Mouse (Mus musculus) kidney, postnatal 25 days (tissue): Measurements from ENCODE around the gene Eme1.
A peak's percentile ranks its signal among the peaks of the same experiment; 100 is the strongest.
"Not testable (repeated sequence)": the region's sequence is repeated elsewhere in the genome, so short reads cannot be mapped to it uniquely, and the experiment has no call there.

Experiments used
- DNase-seq, 2 experiments: peaks; one replicate each; pipeline ENCODE4 v3.0.0; 2021; ENCODE audit warnings: mixed read lengths in 2 of 2

Eme1 gene

GRCm38 (mm10) chr11:94653663-94654436 lies at the start of gene Eme1, which contains the start of gene Mrpl27:
Gene Eme1 (minus strand): TSS chr11:94653964.
Gene Mrpl27 (plus strand): TSS chr11:94653767.
- DNase-seq, result peak; percentile 89 to 91

GRCm38 (mm10) chr11:94702216-94702610 lies 48.4 kb upstream of the Eme1 start:
- no peak for DNase-seq

GRCm38 (mm10) chr11:94701401-94702215 lies 47.8 kb upstream of the Eme1 start:
- DNase-seq, result peak in 1 of 2 experiments; percentile 5

GRCm38 (mm10) chr11:94699399-94699798 lies 45.6 kb upstream of the Eme1 start:
- no peak for DNase-seq

GRCm38 (mm10) chr11:94697703-94698464 lies 44.1 kb upstream of the Eme1 start:
- DNase-seq, result no peak

- no peak for DNase-seq
Observed at GRCm38 (mm10) chr11:94697140-94697539, 43.4 kb upstream of the Eme1 start.

- no peak for DNase-seq
Observed at GRCm38 (mm10) chr11:94695508-94695907, 41.7 kb upstream of the Eme1 start.

- not testable (repeated sequence) for DNase-seq
Observed at GRCm38 (mm10) chr11:94692502-94692901, 38.7 kb upstream of the Eme1 start.

GRCm38 (mm10) chr11:94687178-94687577 lies 33.4 kb upstream of the Eme1 start:
- DNase-seq, result no peak

- DNase-seq, result no peak
Observed at GRCm38 (mm10) chr11:94682427-94682826, 28.7 kb upstream of the Eme1 start.

GRCm38 (mm10) chr11:94681640-94682039 lies 27.9 kb upstream of the Eme1 start:
- DNase-seq, result no peak

GRCm38 (mm10) chr11:94680639-94681038 lies 26.9 kb upstream of the Eme1 start:
- no peak for DNase-seq

GRCm38 (mm10) chr11:94677607-94678145 lies 23.9 kb upstream of the Eme1 start:
- DNase-seq, result no peak

GRCm38 (mm10) chr11:94676754-94677606 lies 23.2 kb upstream of the Eme1 start, which contains the start of gene Xylt2:
Gene Xylt2 (minus strand): TSS chr11:94677515.
- DNase-seq, result peak; percentile 89 to 95

GRCm38 (mm10) chr11:94676308-94676707 lies 22.5 kb upstream of the Eme1 start:
- no peak for DNase-seq

- DNase-seq, result peak in 1 of 2 experiments; percentile 43
Observed at GRCm38 (mm10) chr11:94675446-94675845, 21.7 kb upstream of the Eme1 start.

- DNase-seq, result no peak
Observed at GRCm38 (mm10) chr11:94674984-94675383, 21.2 kb upstream of the Eme1 start.

- DNase-seq, result peak; percentile 52 to 80
Observed at GRCm38 (mm10) chr11:94665281-94665680, 11.5 kb upstream of the Eme1 start.

- peak in 1 of 2 experiments; percentile 29 for DNase-seq
Observed at GRCm38 (mm10) chr11:94661344-94661743, 7.6 kb upstream of the Eme1 start.

GRCm38 (mm10) chr11:94652973-94653372 lies 791 bp downstream of the Eme1 start:
- DNase-seq, result no peak

GRCm38 (mm10) chr11:94651241-94651640 lies 2.5 kb downstream of the Eme1 start:
- DNase-seq, result peak in 1 of 2 experiments; percentile 21

- no peak for DNase-seq
Observed at GRCm38 (mm10) chr11:94646457-94646856, 7.3 kb downstream of the Eme1 start.
